Mouse (Mus musculus) inflammation-experienced regulatory T-cells, adult 6 months (primary cell): ENCODE measurements at regions not wholly inside any gene's neighbourhood (a gene's known extent, or its start where the extent isn't known, plus 50 kb on each side); places are given as distances from the start of the nearest gene placed in this dataset.
"Not testable (repeated sequence)": the region's sequence is repeated elsewhere in the genome, so short reads cannot be mapped to it uniquely, and the experiment has no call there.

Experiments used
- ATAC-seq: one replicate; pipeline ENCODE4 v1.8.0; 2017

GRCm38 (mm10) chr15:62273855-62274488, 1351.2 kb upstream of the A1bg start:
- no peak for ATAC-seq

DNA sequence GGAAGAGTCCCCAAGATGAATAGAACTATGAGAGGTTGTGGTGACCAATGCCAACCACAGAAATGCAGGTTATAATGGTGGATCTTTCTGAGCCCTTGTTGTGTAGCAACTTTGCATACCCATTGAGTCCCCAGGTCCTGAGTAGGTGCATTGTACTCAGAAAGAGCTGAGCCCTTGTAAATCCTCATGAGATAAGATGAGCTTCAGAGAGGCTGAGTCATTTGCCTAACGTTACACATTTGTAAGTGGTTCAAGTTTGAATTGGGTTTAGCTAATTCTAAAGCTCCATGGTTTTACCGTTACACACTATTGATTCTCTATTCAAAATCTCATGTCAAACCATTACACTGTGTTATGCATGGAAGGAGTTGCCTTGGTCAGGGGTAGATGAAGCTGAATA, 1349.9 kb upstream of the A1bg start:
- ATAC-seq = no peak

GRCm38 (mm10) chr15:62271428-62271827, 1348.6 kb upstream of the A1bg start:
- peak; percentile 76 for ATAC-seq

DNA sequence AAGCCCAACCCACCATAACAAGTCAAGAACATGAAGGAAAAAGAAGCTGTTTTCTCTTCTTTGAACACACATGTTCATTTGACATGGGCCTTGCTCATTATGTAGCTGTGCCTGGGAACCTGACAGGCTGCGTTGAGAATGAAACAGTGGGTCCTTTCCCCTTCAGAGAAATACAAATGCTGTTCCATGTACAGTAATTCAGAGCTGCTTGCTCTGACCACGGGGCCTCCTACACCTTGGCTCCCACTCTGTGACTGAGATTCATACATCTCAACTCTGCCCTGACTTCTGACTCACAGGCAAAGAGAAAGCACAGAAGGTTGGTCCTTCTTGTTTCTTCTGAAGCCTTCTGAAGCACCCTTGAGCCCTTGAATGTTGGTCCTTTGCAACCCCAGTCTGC, 1345.4 kb upstream of the A1bg start:
- no peak for ATAC-seq

DNA sequence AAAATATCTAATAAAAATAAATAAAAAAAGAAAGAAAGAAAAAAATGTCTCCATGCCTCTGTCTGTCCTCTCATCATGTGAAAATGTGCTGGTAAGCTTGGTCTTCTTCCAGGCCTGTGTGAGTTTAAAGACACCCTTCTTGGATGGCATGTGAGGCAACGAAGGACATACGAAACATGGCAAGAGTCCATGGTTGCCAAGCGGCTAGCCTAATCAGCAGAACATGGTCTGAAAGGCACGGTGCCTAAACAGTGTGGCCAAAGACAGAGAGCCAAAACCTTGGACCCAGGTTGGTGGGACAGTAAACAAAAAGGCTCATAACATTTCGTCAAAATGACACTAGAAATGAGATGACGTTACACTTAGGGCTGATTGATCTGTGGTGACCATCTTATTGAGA, 1344.7 kb upstream of the A1bg start:
- no peak for ATAC-seq

DNA sequence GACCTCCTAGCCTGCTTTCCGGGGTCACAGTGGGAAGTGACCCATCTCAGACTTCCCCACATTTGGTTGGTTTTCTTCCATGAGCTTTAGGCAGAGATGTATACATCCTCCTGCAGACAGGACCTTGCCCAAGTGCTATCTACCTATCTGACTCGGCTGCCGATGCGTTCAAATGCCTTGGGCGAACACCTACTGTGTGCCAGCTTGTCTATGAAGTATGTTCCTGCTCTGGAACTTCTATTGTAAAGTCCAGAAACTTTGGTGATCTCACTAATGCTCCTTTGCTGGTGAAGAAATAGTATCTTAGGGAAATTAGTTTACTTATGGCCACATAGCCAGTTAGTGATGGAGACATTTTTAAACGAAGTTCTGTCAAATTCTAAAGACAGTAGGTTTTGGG, 1343.2 kb upstream of the A1bg start:
- no peak for ATAC-seq

- ATAC-seq = peak; percentile 82
Observed at GRCm38 (mm10) chr15:62265484-62265937, 1342.7 kb upstream of the A1bg start.

GRCm38 (mm10) chr15:62264966-62265365, 1342.2 kb upstream of the A1bg start:
- no peak for ATAC-seq

GRCm38 (mm10) chr15:62264183-62264582, 1341.4 kb upstream of the A1bg start:
- no peak for ATAC-seq

DNA sequence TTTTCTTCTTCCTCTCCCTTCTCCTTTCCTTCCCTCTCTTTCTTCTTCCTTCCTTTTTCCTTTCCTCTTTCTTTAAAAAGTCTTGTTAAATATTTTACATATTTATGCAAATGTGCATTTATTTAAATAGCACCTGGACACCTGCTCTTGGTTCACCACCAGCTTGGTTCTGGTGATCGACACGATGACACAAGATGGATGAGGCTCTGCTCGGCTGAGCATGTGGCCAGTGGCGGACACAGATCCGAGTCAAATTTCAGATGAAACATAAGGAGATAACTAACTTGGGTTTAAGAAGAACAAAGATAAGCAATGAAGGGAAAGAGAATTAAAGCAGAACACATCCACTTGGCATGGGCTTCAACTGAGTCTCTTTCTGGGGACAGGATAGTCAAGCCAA, 1339.7 kb upstream of the A1bg start:
- no peak for ATAC-seq

DNA sequence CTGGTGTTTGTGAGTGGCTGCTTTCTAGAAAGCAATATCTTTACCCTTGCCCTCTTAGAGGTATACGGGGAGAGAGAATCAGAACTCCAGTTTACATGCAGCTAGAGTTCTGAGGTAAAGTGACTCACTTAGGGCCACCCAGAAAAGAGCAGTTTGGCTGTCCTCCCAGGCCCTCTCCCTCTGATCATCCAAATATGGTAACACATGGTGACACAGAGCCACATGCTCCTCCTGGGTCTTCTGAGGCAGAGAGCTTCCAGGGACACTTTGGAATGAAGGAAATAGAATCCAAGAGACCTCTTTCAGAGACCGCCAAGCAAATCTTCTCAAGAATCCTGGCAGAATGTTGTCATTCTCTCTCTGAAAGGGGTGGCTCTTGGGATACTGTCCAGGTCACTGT, 1338.7 kb upstream of the A1bg start:
- no peak for ATAC-seq

DNA sequence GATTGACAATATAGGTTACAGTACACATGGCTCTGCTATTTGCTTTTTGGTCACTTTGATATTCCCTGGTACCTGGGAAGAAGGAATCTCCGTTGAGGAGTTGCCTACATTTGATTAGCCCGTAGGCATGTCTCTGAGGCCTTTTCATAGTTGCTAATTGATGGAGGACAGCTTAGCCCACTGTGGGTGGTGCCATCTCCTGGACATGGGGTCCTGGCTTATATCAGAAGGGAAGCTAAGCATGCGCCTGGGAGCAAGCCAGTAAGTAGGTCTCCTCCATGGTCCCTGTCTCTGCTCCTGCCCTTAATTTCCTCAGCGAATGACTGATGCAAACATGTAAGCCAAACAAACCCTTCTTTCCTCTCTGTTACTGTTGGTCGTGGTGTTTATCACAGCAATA, 1335.8 kb upstream of the A1bg start:
- no peak for ATAC-seq

GRCm38 (mm10) chr15:62257955-62258354, 1335.1 kb upstream of the A1bg start:
- no peak for ATAC-seq

- ATAC-seq = no peak
Observed at GRCm38 (mm10) chr15:62257110-62257667, 1334.4 kb upstream of the A1bg start.

- no peak for ATAC-seq
Observed at GRCm38 (mm10) chr15:62255571-62255970, 1332.8 kb upstream of the A1bg start.

GRCm38 (mm10) chr15:62253724-62254123, 1330.9 kb upstream of the A1bg start:
- no peak for ATAC-seq

DNA sequence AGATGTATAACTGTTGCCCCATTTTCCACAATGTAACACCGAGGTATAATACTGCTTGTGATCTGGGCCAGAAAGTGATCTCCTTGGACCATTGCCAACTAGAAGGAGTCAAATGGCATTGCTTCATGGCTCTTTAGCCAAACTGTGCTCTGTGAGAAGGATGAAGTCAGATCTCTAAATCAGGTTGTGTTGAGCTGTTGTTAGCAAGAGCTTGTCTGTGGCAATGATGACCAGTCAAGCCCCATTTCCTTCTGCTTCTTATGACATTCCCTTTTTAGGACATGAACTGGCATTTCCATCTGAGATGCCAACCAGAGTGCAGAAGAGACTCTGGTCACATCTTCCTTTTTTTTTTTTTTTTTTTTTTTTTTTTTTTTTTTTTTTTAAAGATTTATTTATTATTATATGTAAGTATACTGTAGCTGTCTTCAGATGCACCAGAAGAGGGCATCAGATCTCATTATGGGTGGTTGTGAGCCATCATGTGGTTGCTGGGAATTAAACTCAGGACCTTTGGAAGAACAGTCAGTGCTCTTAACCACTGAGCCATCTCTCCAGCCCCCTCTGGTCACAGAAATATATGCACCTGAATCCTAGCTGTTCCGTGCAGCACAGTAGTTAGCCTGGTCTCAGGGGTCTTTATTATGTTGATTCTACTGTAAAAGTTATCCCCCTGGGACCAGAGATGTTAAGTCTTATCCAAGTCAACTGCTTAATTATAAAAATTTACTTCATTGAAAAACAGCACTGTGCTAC, 1329.4 kb upstream of the A1bg start:
- not testable (repeated sequence) for ATAC-seq

GRCm38 (mm10) chr15:62249436-62249835, 1326.6 kb upstream of the A1bg start:
- ATAC-seq = no peak

DNA sequence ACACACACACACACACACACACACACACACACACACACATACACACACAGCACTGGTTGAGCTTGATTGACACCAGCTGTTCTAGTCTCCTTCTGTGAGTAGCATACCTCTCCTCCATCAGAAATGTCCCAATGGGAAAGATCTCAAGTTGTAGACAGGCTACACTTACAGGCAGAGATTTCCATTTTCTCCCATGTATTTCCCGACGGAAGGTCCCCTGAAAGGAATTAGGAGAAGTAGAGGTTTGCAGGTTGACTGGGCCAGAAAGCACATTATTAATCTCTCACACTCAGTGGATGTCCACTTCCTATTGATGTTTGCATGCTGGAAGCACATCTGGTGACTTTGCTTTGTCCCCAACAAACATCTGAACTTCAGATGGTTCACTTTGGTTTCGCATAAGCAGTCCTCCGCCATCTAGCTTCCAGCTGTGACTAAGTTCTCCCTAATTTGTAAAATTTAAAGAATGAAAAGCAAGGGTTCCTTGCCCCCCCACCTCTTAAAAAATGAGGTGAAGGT, 1323.8 kb upstream of the A1bg start:
- no peak for ATAC-seq

GRCm38 (mm10) chr15:62245237-62245636, 1322.4 kb upstream of the A1bg start:
- ATAC-seq = peak; percentile 84

DNA sequence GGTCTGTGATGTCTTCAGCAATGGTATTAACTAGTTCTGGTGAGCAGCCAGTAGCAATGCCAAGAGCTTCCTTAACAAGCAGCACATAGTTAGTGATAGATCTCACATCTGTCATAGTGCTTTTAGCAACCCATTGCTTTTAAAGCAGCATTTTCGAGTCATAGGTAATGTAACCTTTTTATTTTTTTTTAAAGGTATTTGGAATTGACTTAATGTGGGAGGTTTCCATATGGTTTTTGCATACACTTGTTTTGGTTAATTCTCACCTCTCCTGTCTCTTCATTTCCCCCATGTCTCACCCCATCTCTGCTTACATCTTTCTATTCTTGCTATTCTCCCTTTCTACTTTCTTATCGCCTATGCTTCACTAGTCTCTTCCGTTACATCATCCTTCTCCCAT, 1322.0 kb upstream of the A1bg start:
- ATAC-seq = no peak

DNA sequence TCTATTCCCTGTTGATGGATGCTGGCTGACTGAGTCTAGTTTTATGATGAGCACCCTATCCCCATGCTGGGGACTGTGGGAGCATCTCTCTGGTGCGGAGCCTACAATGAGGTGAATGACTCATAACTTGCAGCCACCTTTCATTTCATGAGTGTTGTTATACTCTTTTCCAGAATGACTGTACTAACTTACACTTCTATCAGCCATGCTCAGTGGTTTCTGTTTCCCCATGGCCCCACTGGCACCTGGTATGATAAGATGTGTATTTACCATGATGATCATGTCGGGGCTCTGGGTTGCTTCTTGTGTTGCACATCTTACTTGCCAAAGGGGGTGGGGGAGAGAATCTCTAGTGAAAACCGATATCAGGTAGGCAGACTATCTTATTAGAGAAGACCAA, 1317.2 kb upstream of the A1bg start:
- ATAC-seq = peak; percentile 76

DNA sequence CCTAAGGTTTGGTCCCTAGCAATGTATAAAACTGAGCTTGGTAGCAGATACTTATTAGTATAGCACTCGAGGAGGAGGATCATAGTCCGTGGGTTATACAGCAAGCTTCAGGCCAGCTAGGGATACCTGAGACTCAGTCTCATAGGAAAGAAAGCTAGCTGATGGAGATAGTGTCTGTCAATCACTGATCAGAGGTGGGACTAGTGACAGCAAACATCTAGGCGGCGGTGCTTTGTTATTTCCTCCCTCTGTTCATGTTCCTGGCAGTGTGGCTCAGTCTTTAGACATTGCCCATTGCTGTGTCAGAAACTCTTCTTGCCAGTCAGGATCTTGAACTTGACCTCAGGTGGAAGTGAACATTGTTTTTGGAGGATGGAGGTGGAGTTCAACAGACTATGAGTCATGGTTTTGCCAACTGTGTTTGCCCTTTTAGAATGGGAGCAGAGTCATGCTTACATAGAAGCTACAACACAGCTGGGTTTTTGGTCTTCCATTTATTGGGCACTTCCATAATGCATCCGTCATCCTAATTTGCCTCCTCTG, 1315.8 kb upstream of the A1bg start:
- ATAC-seq = peak; percentile 60

DNA sequence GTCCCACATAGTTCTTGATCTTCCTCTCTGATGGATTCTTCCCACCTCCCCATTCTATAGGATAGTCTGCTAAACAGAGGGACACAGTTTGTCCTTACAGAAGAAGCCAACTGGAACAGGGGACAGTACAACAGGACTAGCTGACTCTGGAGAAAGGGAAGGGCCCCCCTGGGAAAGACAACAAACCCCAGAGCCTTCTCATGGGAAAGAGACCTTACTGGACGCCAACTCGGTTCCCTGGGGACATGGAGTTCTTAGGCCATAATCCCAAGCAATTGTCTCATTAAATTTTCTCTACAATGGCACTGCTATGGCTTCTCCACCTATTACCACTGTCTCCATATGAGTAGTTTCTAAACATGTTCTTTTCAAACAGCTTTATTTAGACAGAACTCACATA, 1313.2 kb upstream of the A1bg start:
- no peak for ATAC-seq
